Mouse (Mus musculus) hematopoietic stem cell, adult 5-6 weeks (primary cell): ENCODE results near the gene Cep78. TPM values are rescaled to one million over a fixed set of nuclear protein-coding genes. Genes with fewer than 3 reads are reported as not detected.

Experiments used
- ATAC-seq, 2 experiments: fragments of 125-278 bp in 1 of 2; replicated peaks in 1 of 2; 2 replicates each; pipeline ENCODE4 v1.8.0; 2016 to 2017; ENCODE audit warnings: inconsistent platforms in 2 of 2, mild to moderate bottlenecking in 2 of 2, moderate number of reproducible peaks in 2 of 2, low read depth in 1 of 2, moderate TSS enrichment in 1 of 2; ENCODE audit not compliant: low FRiP score in 2 of 2, poor library complexity in 2 of 2, severe bottlenecking in 2 of 2, insufficient read depth in 1 of 2, low TSS enrichment in 1 of 2
- total RNA-seq: library from RNA; stranded (forward); fragments of 172-1452, 232-1000 nt; gene quantifications from 2 replicates; pipeline ENCODE4 v1.2.3, GENCODE M21; 2017

Cep78 gene
- total RNA-seq: 18.1 and 19.5 TPM in 2 replicates

DNA sequence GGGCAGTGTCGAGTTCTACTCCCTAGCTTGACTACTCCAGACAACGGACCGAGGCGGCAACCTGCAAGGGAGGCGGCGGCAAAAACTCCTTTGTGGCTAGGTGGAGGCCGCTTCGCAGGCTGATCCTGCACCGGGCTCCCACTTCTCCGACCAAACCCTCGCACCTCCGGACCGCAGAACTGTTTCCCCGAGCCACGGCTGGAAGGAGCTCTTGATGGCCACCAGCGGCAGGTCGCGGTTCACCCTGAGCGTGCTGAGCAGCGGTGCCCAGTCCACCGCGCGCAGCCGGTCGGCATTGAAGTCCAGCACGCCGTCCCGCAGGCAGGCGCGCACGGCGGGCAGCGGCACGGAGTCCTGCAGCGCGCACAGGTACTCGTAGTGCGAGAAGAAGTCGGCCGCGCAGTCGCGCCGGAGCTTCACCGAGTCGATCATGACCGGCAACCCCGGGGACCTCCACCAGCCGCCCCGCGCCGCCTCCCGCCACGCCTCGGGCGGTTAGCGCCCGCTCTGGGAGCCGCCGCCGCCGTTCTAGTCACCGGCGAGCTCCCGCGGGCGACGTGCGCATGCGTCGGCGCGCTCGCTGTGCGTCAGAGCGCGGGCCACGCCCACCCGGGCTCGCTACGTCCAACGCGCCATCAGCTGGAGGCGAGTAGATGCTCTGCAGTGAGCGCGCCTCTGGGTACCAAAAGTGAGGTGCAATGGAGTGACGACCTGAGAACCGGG, at the start of gene Cep78:
TSS of gene Cep78 (minus strand) at position 541 of the 723 bp plus-strand sequence.
- ATAC-seq: peak; percentile 90 to 92

DNA sequence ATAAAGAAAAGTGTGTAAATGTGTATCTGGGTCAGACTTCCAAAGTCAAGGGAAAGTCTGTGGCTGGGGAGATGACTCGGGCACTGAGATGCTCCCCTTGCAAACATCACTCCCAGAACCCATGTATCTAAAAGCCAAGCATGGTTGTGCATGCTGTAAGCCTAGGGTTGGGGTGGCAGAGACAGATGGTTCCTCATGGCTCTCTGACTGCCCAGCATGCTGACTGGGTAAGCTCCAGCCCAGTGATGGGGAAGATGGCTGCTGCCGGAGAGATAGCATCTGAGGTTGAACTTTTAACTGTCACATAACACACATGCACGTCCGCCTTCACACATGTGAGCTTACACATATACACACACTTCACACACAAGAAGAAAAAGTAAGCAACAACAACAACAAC, 46.5 kb upstream of the Cep78 start:
- ATAC-seq: no peak

DNA sequence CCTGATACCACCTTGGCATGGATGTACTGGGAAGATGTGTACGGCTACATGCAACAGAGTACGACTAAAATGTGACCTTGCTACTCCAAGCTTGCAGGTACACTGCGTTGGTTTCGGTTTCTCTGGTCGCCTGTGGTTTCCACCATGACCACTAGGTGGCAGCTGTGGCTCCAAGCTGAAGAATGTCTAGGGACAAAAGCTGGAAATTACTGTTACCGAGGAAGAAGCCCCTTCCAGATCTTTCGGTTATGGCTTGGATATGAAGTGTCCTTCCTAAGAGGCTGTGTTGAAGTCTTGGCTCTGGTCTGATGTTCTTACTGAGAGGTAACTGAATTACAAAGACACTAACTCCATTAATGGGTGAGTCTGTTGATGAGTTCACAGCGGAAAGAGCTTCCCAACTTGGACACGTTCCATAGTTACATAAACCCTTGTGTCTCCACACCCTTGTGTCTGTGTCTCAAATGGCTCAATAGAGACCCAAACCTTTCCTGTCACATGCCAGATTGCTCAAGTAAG, 44.5 kb upstream of the Cep78 start:
- peak; percentile 98 for ATAC-seq

DNA sequence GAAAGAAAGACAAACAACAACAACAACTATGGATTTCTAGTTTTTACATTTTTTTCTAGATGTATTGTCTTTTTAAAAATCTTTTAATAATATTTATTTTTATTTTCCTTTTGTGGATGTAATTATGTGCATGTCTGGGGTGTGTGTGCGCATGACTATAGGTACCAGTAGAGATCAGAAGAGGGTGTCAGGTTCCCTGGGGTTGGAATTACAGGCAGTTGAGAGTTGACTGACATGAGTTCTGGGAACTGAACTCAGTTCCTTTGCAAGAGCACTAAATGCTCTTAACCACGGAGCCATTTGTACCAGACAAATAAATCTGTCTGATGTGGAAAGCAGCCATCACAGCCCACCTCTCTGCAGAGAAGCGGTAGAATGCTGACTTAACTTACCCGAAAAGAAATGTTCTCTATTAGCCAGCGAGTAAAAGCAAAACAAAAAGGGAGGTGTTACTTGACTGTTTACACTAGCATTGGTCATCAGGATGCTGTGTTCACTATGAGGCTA, 44.0 kb upstream of the Cep78 start:
- ATAC-seq: peak; percentile 20 to 22; a peak in 1 of 4 replicates

DNA sequence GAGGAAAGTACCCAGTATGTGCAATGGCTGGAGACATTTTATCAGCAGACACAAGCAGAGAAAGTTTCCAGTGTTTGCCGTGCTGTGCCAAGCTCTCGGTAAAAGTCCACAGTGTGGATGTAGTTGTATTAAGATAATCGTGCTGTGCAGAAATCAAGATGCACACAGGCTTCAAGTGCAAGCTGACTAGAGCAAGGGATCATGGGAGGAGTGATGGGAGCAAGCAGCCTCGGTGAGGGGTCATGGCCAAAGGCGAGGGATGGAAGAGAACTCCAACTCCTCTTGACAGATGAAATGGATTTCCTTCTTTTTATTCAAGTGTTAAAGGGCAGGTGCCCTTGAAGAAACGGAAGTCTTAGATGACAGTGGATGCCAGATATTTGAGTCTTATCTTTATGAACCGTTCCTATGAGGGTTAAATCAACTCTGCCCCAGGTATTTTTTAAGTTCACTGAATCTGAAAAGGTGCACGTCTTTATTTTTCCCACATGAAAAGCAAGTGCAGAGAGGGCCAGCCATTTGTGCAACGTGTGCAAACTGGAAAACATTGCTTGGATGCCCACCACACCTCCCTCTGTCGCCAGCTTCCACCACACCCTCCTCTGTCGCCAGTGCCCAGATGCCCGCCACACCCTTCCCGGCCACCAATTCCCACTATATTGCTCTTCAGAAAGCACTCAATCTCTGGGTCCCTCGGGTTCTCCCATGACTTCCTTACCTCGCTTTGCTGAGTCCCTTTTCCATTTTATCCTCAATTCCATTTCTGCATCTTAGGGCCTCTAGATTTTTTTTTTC, 43.3 kb upstream of the Cep78 start:
- no peak for ATAC-seq

DNA sequence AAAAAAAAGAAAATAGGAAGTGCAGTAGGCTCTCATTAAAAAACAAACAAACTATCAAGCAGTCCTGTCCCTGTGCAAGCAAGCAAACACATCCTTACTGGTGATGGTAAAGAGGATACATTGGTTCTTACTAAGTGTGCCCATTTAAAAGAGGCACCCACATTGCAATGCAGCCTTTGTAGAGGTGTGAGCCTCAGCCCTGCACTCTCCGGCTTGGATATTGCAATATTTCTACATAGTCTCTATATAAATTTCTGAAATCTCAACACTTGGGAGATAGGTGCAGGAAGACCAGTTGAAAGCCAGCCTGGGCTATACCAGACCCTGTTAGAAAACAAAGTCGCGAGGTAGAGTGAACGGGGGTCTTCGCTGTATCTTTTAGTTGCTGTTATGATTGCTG, 41.5 kb upstream of the Cep78 start:
- no peak for ATAC-seq

DNA sequence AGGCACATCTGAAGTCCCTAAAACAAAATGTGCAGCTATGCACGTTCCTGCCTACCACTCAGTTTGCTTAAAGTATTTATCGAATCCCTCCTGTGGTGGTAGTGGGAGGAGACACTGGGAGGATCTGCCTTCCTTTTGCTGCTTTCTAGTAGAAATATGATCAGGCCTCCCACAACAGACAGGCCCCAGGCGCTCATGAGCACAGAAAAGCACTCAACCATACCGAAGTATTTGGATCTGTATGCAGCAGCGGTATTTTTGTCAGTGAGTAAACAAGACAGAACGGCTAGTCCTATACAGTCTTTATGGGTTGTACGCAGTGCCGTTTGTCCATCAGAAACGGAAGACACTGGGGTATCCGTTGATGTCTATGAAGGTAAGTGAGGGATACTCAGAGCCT, 37.4 kb upstream of the Cep78 start:
- ATAC-seq: no peak

DNA sequence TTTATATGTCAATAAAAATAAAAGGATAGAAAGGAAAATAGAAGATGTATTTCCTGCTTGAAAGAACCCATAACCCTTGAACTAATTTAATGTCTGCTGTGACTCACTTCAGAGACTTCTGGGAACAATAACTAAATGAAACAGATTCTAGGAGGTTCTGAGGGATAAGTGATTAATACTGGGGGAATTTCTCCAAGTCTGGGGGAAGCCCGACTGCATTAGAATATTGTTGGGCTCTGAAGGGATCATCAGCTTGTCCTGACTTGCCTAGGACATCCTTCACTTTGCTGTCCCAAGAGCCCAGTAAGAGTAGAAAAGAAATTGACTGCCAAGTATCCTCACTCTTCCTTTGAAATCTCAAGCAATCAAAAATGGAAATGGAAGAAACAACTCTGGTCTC, 31.4 kb upstream of the Cep78 start:
- no peak for ATAC-seq

DNA sequence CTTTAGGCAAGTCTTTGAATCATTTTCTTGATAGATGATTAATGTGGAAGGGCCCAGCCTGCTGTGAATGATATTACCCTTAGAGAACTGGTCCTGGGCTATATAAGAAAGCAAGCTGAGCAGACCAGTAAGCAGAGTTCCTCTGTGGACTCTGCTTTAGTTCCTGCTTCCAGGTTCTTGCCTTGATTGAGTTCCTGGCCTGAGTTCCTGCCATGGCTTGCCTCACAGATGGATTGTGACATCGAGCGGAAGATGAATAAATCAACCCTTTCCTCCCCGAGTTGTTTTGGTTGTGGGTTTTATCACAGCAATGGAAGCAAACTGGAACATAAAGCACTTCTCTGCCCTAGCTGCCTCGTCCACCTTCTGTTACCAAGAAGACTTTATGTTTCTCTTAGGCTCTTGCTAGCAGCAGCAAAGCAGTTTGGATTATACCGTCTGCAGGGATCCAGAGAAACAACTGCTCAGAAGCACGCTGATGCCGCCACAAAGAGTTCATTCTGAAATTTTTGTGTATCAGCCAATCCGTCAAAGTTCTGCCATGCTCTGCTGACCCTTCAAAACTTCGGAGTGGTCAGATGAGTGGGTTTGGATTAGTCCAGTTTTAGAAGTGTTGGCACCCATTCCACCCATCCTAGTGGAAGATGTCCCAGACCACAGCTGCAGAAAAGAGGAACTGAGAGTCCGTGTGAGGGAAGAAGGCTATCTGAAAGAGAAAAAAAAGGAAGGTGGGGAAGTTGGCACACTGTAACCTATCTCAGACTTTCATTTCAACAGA, 30.6 kb upstream of the Cep78 start:
- ATAC-seq: peak; percentile 90 to 97

DNA sequence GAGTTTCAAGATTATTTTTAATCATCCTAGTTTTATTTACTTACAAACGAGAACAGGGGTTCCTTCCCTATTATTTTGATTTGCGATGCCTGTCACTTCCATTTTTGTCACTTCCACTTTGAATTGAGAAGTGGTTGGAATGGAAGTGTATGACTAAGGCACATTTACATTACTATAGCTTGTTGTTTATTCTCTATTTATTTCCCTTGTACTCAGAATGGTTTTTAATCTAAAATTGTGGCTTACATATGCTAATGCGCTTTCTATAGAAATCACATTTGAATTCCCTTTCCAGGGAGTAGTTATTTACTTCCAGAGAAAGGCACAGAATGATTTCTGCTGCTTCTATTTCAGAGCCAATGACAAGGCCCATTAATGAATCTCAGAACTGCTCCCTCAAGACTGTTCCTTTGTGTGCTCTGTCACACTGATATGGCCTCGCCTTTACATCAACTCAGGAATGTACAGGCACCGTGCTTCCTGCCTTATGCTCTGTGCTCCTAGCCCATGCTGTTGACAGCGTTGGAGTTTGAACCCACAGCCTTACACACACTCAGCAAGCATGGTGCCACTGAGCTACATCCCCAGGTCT, 25.1 kb upstream of the Cep78 start:
- ATAC-seq: no peak

DNA sequence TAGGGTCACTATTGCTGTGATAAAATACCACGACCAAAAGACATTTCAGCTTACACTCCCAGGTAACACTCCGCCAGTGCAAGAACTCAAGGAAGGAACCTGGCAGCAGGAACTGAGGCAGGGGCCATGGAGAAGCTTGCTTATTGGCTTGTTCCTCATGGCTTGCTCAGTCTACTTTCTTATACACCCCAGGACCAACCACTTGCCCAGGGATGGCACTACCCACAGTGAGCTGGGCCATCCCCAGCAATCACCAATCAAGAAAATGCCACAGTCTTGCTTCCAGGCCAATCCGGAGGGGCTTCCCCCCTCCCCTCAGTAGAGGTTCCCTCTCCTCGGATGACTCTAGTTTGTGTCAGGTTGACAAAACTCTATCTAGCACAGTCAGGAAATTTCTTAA, 24.3 kb upstream of the Cep78 start:
- ATAC-seq: no peak

DNA sequence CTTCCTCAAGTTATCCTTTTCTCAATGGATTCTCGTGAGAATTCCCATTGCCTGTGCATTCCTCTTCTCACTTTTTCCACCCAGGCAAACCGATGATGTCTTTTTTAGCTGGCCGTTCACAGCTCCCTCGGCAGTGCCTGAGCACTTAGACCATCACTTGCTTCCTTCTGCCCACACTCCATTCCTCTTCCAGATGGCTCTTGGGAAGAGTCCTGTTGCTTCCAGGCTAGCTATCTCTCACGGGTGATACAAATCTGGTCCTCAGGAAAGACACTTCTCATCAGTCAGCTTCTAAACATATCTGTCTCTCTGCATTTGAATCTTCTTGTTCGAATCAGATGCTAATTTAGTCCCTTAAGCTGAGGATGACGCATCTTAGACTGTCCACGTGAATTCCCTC, 22.3 kb upstream of the Cep78 start:
- no peak for ATAC-seq

DNA sequence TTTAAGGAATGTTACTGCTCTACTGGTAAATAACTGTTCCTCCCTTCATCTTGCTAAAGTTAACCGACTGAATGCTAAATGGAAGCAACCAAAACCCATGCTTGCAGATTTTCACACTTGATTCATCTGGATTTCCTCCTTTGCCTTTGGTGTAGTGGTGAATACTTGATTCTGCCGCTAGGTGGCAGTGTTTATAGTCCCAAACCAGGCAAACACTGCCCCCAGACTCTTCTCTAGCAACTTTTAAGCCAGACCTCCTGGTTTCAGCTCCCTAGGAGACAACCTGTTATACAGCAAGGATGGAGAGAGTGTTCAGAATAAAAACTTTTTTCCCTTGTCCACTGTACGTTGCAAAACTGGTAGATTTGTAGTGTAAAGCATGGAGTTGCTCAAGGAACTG, 13.4 kb upstream of the Cep78 start:
- ATAC-seq: peak; percentile 73 to 81

DNA sequence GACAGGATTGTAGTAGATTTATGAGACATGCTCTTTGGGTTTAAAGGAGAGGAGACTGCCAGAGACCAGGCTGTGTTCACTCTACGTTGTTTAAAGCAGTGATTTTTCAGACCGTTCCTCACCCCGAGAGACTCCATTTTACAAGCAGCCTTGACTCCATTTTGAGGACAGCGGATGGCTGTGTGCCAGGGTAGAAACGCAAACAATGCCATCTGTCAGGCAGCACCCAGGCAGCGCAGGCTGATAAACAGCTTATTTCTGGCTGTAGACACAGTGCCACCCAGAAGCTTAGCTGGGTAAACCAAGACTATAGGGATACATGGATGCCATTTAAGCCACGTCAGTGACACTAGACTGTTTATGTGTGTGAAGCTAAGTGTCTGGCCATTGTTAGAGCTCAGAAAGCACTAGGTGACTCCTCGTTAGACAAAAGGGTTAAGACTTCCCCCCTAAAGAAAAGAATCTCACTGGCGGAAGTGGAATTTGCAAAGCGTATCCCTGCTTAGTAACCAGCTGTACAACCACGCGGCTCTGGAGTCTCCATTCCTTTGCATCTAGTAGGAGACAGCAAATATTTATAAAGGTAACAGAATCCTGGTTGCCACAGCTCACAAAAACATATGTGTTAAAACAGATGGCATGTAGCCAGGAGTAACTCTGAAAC, 12.2 kb upstream of the Cep78 start:
- no peak for ATAC-seq

DNA sequence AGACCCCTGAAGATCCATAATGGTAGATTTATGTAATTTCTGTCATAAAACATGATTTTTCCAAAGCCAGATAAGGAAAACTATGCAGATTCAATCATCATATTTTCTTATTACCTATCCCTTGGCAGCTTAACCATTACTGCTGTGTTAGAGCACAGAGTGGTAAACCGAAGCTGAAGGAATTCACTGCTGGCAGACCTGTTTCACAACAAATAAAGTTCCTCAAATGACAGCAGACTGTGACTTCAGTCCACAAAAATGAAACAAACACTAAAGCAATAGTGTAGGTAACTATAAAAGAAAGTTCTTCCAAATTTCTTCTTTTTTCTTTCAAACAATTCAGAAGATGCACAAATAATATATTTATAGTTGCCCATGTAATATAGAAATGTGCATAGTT, 5.3 kb upstream of the Cep78 start:
- ATAC-seq: no peak

DNA sequence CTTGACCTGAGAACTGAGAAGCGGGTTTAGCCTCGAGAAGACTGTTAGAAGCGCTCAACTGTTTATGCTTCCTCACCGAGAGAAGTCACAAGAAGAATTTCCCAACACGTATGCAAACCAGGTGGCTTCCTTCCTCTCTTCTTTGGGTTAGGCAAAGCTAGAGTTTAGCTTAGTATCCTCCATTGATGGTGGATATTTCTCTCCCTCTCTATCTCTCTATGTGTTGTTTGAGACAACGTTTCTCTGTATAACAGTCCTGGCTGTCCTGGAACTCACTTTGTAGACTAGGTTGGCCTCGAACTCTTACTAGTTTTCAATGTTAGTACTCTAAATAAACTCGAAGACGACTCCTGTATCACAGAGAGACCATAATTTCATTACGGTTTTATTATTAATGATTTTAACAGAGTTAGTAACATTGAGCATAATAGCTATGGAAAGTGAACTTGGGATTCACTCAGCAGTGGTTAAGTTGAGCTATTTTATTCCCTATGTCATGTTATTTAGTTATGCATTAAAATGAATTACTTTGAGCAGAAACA, 454 bp upstream of the Cep78 start:
- ATAC-seq: peak in 1 of 2 experiments; percentile 8; a peak in 1 of 4 replicates
